Mouse (Mus musculus): ENCODE measurements around the gene Tubb4a. TPM values are rescaled to one million over a fixed set of nuclear protein-coding genes. Genes with fewer than 3 reads are reported as not detected.

The Tubb4a gene
- total RNA-seq, 1 experiment from 2014 or later, result 0.70 TPM

- no peak for ATAC-seq (ENCODE audit: extremely low read depth, insufficient number of reproducible peaks, low FRiP score, poor library complexity, severe bottlenecking)
These were observed 25.0 kb downstream of the Tubb4a start for GRCm38 (mm10) chr17:57062548-57062947.

- ATAC-seq (ENCODE audit: extremely low read depth, insufficient number of reproducible peaks, low FRiP score, poor library complexity, severe bottlenecking), result 0 out of 2 replicates have a peak, but pooled peaks have one; percentile 2
These were observed 25.5 kb downstream of the Tubb4a start for GRCm38 (mm10) chr17:57062011-57062521.

- no peak for ATAC-seq (ENCODE audit: extremely low read depth, insufficient number of reproducible peaks, low FRiP score, poor library complexity, severe bottlenecking)
These were observed 26.5 kb downstream of the Tubb4a start for GRCm38 (mm10) chr17:57061069-57061468.

GRCm38 (mm10) chr17:57060231-57060801, 27.3 kb downstream of the Tubb4a start:
- ATAC-seq (ENCODE audit: extremely low read depth, insufficient number of reproducible peaks, low FRiP score, poor library complexity, severe bottlenecking), result peak; percentile 81

- no peak for ATAC-seq (ENCODE audit: extremely low read depth, insufficient number of reproducible peaks, low FRiP score, poor library complexity, severe bottlenecking)
These were observed 28.1 kb downstream of the Tubb4a start, which contains the start of gene Slc25a23 for GRCm38 (mm10) chr17:57059486-57059977. TSS of gene Slc25a23 (minus strand) at chr17:57059863.

- no peak for ATAC-seq (ENCODE audit: extremely low read depth, insufficient number of reproducible peaks, low FRiP score, poor library complexity, severe bottlenecking)
These were observed 28.6 kb downstream of the Tubb4a start, which contains the start of gene Crb3 for GRCm38 (mm10) chr17:57058891-57059485. TSS of gene Crb3 (plus strand) at chr17:57059105.

GRCm38 (mm10) chr17:57056246-57056645, 31.3 kb downstream of the Tubb4a start:
- ATAC-seq (ENCODE audit: extremely low read depth, insufficient number of reproducible peaks, low FRiP score, poor library complexity, severe bottlenecking), result no peak

- peak; percentile 47; the same call in 1 of the 2 replicates for ATAC-seq (ENCODE audit: extremely low read depth, insufficient number of reproducible peaks, low FRiP score, poor library complexity, severe bottlenecking)
These were observed 35.9 kb downstream of the Tubb4a start for GRCm38 (mm10) chr17:57051679-57052078.

GRCm38 (mm10) chr17:57048816-57049215, 38.8 kb downstream of the Tubb4a start:
- ATAC-seq (ENCODE audit: extremely low read depth, insufficient number of reproducible peaks, low FRiP score, poor library complexity, severe bottlenecking), result no peak

GRCm38 (mm10) chr17:57047406-57047805, 40.2 kb downstream of the Tubb4a start:
- ATAC-seq (ENCODE audit: extremely low read depth, insufficient number of reproducible peaks, low FRiP score, poor library complexity, severe bottlenecking), result no peak

- no peak for ATAC-seq (ENCODE audit: extremely low read depth, insufficient number of reproducible peaks, low FRiP score, poor library complexity, severe bottlenecking)
These were observed 46.0 kb downstream of the Tubb4a start, which contains the start of gene Slc25a41 for GRCm38 (mm10) chr17:57041554-57041953. TSS of gene Slc25a41 (minus strand) at chr17:57041654.

- ATAC-seq (ENCODE audit: extremely low read depth, insufficient number of reproducible peaks, low FRiP score, poor library complexity, severe bottlenecking), result no peak
These were observed 48.6 kb downstream of the Tubb4a start for GRCm38 (mm10) chr17:57038978-57039377.

GRCm38 (mm10) chr17:57032854-57033253, 54.7 kb downstream of the Tubb4a start:
- no peak for ATAC-seq (ENCODE audit: extremely low read depth, insufficient number of reproducible peaks, low FRiP score, poor library complexity, severe bottlenecking)

- ATAC-seq (ENCODE audit: extremely low read depth, insufficient number of reproducible peaks, low FRiP score, poor library complexity, severe bottlenecking), result peak; percentile 82
These were observed 55.7 kb downstream of the Tubb4a start for GRCm38 (mm10) chr17:57031661-57032420.

- ATAC-seq (ENCODE audit: extremely low read depth, insufficient number of reproducible peaks, low FRiP score, poor library complexity, severe bottlenecking), result no peak
These were observed 56.5 kb downstream of the Tubb4a start, which contains the start of gene Khsrp for GRCm38 (mm10) chr17:57030931-57031660. TSS of gene Khsrp (minus strand) at chr17:57031522.

All from neutrophil, adult 5-6 weeks (primary cell).